In genomic region chr12:86878426-86879353, GRCm38 (mm10) we compare ENCODE assay signal across 7 mouse cellular contexts. TPM values are rescaled to one million over a fixed set of nuclear protein-coding genes. Genes with fewer than 3 reads are reported as not detected.
DNase-seq lines count a peak whose midpoint lies in the region; ATAC-seq and TF ChIP-seq lines count a peak whose summit lies in the region.

No protein-coding gene starts in this region.

- no peaks in the 10 kb centered on the region for H3K9me3 ChIP-seq in megakaryocyte, embryonic 14.5 days
- H3K9me3 ChIP-seq in kidney, embryonic 16.5 days (ENCODE audit: low read length): no peaks in the 10 kb centered on the region
- H3K9me3 ChIP-seq in stomach, embryonic 15.5 days: no peaks in the 10 kb centered on the region

- DNase-seq in adrenal gland, adult 18-20 months (ENCODE audit: low spot score in 2 of 2): no peak
- no peak for DNase-seq in urinary bladder, postnatal 25 days (ENCODE audit: low spot score)

- H3K27ac ChIP-seq in embryonic fibroblast, embryonic 13.5 days (ENCODE audit: insufficient read depth, low read length): peak overlapping the region; percentile 43; the same call in 1 of the 2 replicates
- H3K27ac ChIP-seq in kidney, embryonic 16.5 days (ENCODE audit: low read length): peak overlapping the region; percentile 71
- peak overlapping the region; percentile 50 for H3K27ac ChIP-seq in stomach, embryonic 15.5 days

- TF ChIP-seq CTCF in embryonic fibroblast, embryonic 13.5 days (IDR thresholded peaks at IDR 0.05; ENCODE audit: borderline replicate concordance, insufficient read depth, low read length): no peak

- H3K4me3 ChIP-seq in megakaryocyte, embryonic 14.5 days (replicated peaks): peak overlapping the region; percentile 80
- peak overlapping the region; percentile 2; the same call in 1 of the 2 replicates for H3K4me3 ChIP-seq in embryonic fibroblast, embryonic 13.5 days (ENCODE audit: insufficient read depth, low read length)
- H3K4me3 ChIP-seq in kidney, embryonic 16.5 days (ENCODE audit: low read length): no peak overlapping the region
- no peak overlapping the region for H3K4me3 ChIP-seq in stomach, embryonic 15.5 days (replicated peaks)

- 34% methylated on average over 16 of the region's 16 CpGs for WGBS in kidney, embryonic 16.5 days
- 49% methylated on average over 16 of the region's 16 CpGs for WGBS in stomach, embryonic 15.5 days

- H3K36me3 ChIP-seq in megakaryocyte, embryonic 14.5 days (replicated peaks; ENCODE audit: low read length): peaks cover 23% of the 10 kb centered on the region
- 0 out of 2 replicates have a peak, but pooled peaks cover 6% of the 10 kb centered on the region for H3K36me3 ChIP-seq in kidney, embryonic 16.5 days (ENCODE audit: insufficient read depth, low read length)
- H3K36me3 ChIP-seq in stomach, embryonic 15.5 days: no peaks in the 10 kb centered on the region

- H3K9ac ChIP-seq in kidney, embryonic 16.5 days (replicated peaks; ENCODE audit: low read length): peak overlapping the region; percentile 24; the same call in 1 of the 2 replicates
- H3K9ac ChIP-seq in stomach, embryonic 15.5 days: no peak overlapping the region

- TF ChIP-seq POLR2A in embryonic fibroblast, embryonic 13.5 days (IDR thresholded peaks at IDR 0.05; ENCODE audit: low read depth, low read length): peak; percentile 31; the same call in 1 of the 2 replicates

- H3K27me3 ChIP-seq in megakaryocyte, embryonic 14.5 days (replicated peaks): peaks cover 5% of the 10 kb centered on the region
- no peaks in the 10 kb centered on the region for H3K27me3 ChIP-seq in kidney, embryonic 16.5 days (ENCODE audit: insufficient read depth, low read length)
- no peaks in the 10 kb centered on the region for H3K27me3 ChIP-seq in stomach, embryonic 15.5 days (replicated peaks)

- peaks cover 66% of the 10 kb centered on the region for H3K4me1 ChIP-seq in megakaryocyte, embryonic 14.5 days
- peaks cover 19% of the 10 kb centered on the region for H3K4me1 ChIP-seq in embryonic fibroblast, embryonic 13.5 days (ENCODE audit: control insufficient read depth, insufficient read depth, low read length)
- H3K4me1 ChIP-seq in kidney, embryonic 16.5 days (ENCODE audit: insufficient read depth, low read length): peaks cover 39% of the 10 kb centered on the region
- H3K4me1 ChIP-seq in stomach, embryonic 15.5 days: peaks cover 26% of the 10 kb centered on the region

- H3K4me2 ChIP-seq in kidney, embryonic 16.5 days (replicated peaks; ENCODE audit: low read depth, low read length): peak overlapping the region; percentile 35
- no peak overlapping the region for H3K4me2 ChIP-seq in stomach, embryonic 15.5 days

- no peak for ATAC-seq in megakaryocyte, adult 5-6 weeks (ENCODE audit: poor library complexity, severe bottlenecking)
- ATAC-seq in kidney, embryonic 16.5 days (ENCODE audit: low FRiP score, low TSS enrichment): 0 out of 2 replicates have a peak, but pooled peaks have one; percentile 17
- ATAC-seq in stomach, embryonic 15.5 days (ENCODE audit: insufficient read depth, low FRiP score, low read depth): no peak

RNA-seq across cellular contexts. Expression of gene Irf2bpl, which starts 5.9 kb away (rescaled TPM):
- 32.7 and 46.2 TPM in 2 replicates for polyA plus RNA-seq in megakaryocyte, embryonic 14.5 days (2012; ENCODE audit: insufficient read depth, low replicate concordance)
- total RNA-seq in megakaryocyte, adult 5-6 weeks (2015): 3.0 and 3.6 TPM in 2 replicates
- total RNA-seq in megakaryocyte, adult 5-6 weeks (2017): 1.4 and 3.5 TPM in 2 replicates
- 36.4 and 39.1 TPM in 2 replicates for polyA plus RNA-seq in embryonic fibroblast, embryonic 13.5 days (2011; ENCODE audit: insufficient read length, low read depth, missing spikeins)
- 30.3 and 30.4 TPM in 2 replicates for polyA plus RNA-seq in kidney, embryonic 16.5 days (2015; fragmentation: Nextera tagmentation; extraction: Ambion mirVana)
- 28.4 and 29.3 TPM in 2 replicates for polyA plus RNA-seq in stomach, embryonic 15.5 days (2015; fragmentation: Nextera tagmentation; extraction: Ambion mirVana)
- 10 to 100 TPM; 61.0 to 61.4 TPM for total RNA-seq in adrenal gland, adult 18-20 months (2021)

Comparison
In these comparisons a context has a peak if more than half of its experiments do, and no peak if none do; other contexts are left out.
1. H3K4me3 ChIP-seq: peak in megakaryocyte, embryonic 14.5 days (single experiment) and embryonic fibroblast, embryonic 13.5 days (single experiment); none in kidney, embryonic 16.5 days (single experiment) and stomach, embryonic 15.5 days (single experiment).
2. Peak in every context shown above with its lines, with median percentiles within 50 percentile points of each other: H3K27ac ChIP-seq.